Mouse (Mus musculus) hindbrain, embryonic 10.5 days (tissue): Measurements from ENCODE around the gene Map2k2. TPM values are rescaled to one million over a fixed set of nuclear protein-coding genes. Genes with fewer than 3 reads are reported as not detected.
"Not testable (repeated sequence)": the region's sequence is repeated elsewhere in the genome, so short reads cannot be mapped to it uniquely, and the experiment has no call there.

Experiments used
- DNase-seq: peaks from one replicate; pipeline ENCODE4 v3.0.0-alpha.2; 2017; ENCODE audit warnings: low spot score
- H3K27ac ChIP-seq: fragments of 300-500 bp; sonication (generic); 2 replicates; pipeline ENCODE4 v1.5.1; 2016; ENCODE audit warnings: mild to moderate bottlenecking, moderate library complexity
- H3K27me3 ChIP-seq: fragments of 300-500 bp; sonication (generic); 2 replicates; pipeline ENCODE4 v1.6.1; 2016; ENCODE audit warnings: mild to moderate bottlenecking; ENCODE audit not compliant: poor library complexity, insufficient read depth, severe bottlenecking
- H3K36me3 ChIP-seq: fragments of 300-500 bp; sonication (generic); 2 replicates; pipeline ENCODE4 v1.6.1; 2016; ENCODE audit warnings: mild to moderate bottlenecking, moderate library complexity
- H3K4me1 ChIP-seq: fragments of 300-500 bp; sonication (generic); replicated peaks from 2 replicates; pipeline ENCODE4 v1.6.1; 2016; ENCODE audit warnings: mild to moderate bottlenecking
- H3K4me3 ChIP-seq: fragments of 300-500 bp; sonication (generic); 2 replicates; pipeline ENCODE4 v1.5.1; 2016; ENCODE audit warnings: mild to moderate bottlenecking, moderate library complexity
- H3K9me3 ChIP-seq: fragments of 300-500 bp; sonication (generic); 2 replicates; pipeline ENCODE4 v1.6.1; 2016; ENCODE audit warnings: mild to moderate bottlenecking, moderate library complexity
- WGBS: fragments of 180-500 bp; shearing (Covaris S2); methylation state at CpG from one replicate; pipeline ENCODE4 v1.1.7; 2016; 5-methylcytosine and 5-hydroxymethylcytosine counted together
- polyA plus RNA-seq: library from polyadenylated mRNA; unstranded; fragments of >200 nt; fragmentation: Nextera tagmentation; extraction: Ambion mirVana; gene quantifications from 2 replicates; pipeline ENCODE4 v1.2.1, GENCODE M21; 2016

The Map2k2 gene
- polyA plus RNA-seq: 218 and 261 TPM in 2 replicates

DNA sequence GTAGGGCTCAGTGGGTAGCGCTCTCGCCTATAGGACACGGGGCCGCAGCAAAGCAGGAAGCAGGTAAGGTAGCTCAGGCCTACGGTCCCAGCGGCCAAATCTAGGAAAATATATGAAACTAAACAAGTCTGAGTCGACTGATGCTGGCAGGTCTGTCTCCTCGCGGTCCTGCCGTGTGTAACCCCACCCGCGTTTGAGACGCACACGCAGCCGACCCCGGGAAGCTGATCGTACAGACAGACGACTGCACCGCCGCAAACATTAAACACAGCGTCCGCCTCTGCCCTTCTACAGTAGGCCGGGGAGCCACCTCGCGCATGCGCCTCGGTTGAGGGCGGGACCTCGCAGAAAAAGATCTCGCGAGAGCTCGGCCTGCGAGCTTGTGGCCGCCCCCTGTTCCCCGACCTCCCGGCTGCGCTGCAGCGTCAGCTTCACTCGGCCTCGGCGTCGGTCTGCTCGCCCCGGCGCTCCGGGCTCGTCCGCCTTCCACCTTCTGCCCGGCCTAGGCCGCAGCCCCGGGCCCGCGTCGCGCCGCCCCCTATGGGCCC, at the start of gene Map2k2:
TSS of gene Map2k2 (plus strand) at position 351 of the 548 bp plus-strand sequence.
- WGBS: under 1% methylated on average over 56 of the region's 56 CpGs
- H3K27ac ChIP-seq: peak within 1 kb of the TSS; percentile 97
- peaks cover 22% of the 10 kb centered on the region for H3K4me1 ChIP-seq
- H3K36me3 ChIP-seq: peaks cover 36% of the 10 kb centered on the region
- peak within 1 kb of the TSS; percentile 73 for H3K4me3 ChIP-seq
- peak; percentile 97 for DNase-seq
- H3K27me3 ChIP-seq: no peaks in the 10 kb centered on the region
- no peaks in the 10 kb centered on the region for H3K9me3 ChIP-seq

- H3K4me3 ChIP-seq: no peak overlapping the region
- H3K27me3 ChIP-seq: no peaks in the 10 kb centered on the region
- WGBS: 93% methylated on average over 23 of the region's 23 CpGs
Measured at GRCm38 (mm10) chr10:81057406-81058130, 48.1 kb upstream of the Map2k2 start.

GRCm38 (mm10) chr10:81058896-81059295, 46.8 kb upstream of the Map2k2 start:
- Histone ChIP-seq H3K27me3 (no peaks in the 10 kb centered on the region), H3K9me3 (no peaks in the 10 kb centered on the region), H3K4me1 (peaks cover 43% of the 10 kb centered on the region), H3K27ac (no peak overlapping the region), H3K36me3 (peaks cover 34% of the 10 kb centered on the region), H3K4me3 (peak overlapping the region; percentile 71)
- no peak for DNase-seq
- WGBS: 93% methylated on average over 6 of the region's 6 CpGs

More at GRCm38 (mm10) chr10:81057406-81058130, 48.1 kb upstream of the Map2k2 start:
- no peak for DNase-seq
- H3K9me3 ChIP-seq: no peaks in the 10 kb centered on the region
- peaks cover 46% of the 10 kb centered on the region for H3K36me3 ChIP-seq
- H3K4me1 ChIP-seq: peaks cover 43% of the 10 kb centered on the region
- H3K27ac ChIP-seq: no peak overlapping the region

DNA sequence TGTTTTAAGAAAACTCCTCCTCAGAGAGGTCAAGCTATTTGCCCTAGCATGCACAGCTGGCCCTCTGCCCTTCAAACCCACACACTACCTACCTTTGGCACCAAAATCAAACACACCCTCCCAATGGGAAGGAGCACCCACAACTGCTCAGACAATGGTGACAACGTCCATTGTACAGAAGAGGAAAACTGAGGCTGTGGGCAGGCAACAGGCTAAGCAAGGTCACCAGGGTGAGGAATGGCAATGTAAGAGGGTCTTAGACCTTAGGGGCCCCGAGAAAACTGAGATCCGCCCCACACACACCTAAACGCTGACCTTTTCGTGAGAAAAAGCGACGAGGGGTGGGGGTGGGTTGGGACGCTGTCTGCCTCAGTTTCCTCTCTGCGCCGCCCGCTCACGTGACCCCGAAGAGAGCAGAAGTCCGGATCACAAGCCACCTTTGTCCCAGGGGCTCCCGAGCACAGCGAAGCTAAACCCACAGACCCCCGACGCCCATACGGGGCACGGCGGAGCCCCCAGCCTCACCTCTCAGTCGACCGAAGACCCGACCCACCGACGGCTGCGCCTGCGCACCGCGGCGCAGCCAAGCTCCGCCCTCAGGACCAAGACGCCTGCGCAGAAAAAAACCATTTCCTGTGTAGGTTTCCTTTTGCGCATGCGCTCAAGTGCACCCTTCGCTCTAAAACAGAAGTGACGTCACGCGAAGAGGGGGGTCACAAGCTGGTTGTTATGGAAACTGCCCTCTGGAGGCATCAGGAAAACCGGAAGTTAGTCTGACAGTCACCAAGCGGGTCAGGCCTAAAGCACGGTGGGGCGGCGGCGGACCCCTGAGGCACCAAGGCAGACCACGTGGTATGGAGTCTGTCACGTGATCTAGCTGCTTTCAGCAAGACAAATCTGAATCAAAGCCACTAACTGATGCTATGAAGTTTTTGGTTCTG, 45.8 kb upstream of the Map2k2 start, which contains the start of gene Sgta:
TSS of gene Sgta (minus strand) at position 579 of the 941 bp plus-strand sequence.
- Histone ChIP-seq H3K27ac (peak within 1 kb of the TSS; percentile 87), H3K4me1 (peaks cover 41% of the 10 kb centered on the region), H3K9me3 (no peaks in the 10 kb centered on the region), H3K4me3 (peak within 1 kb of the TSS; percentile 71), H3K36me3 (peaks cover 24% of the 10 kb centered on the region), H3K27me3 (no peaks in the 10 kb centered on the region)
- DNase-seq: peak; percentile 99
- under 1% methylated on average over 48 of the region's 48 CpGs for WGBS

DNA sequence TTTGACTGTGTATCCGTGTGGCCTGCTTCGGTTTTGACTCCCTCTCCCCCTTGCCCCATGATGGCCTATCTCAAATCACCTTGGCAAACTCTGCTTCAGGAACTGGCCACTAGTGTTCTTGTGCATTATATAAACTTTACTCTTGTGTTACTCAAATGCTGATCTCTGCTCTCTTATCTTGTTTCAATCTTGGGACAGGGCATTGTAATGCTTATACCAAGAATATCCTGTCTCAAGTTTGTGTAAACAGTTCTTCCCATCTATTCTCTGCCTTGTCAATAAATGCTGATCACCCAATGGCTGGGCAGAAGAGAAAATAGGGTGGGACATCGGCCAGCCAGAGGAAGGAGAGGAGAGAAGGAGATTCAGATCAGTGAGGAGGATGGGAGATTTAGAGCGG, 43.0 kb upstream of the Map2k2 start:
- H3K4me3 ChIP-seq: no peak overlapping the region
- H3K4me1 ChIP-seq: peaks cover 21% of the 10 kb centered on the region
- no peak for DNase-seq
- H3K36me3 ChIP-seq: 0 out of 2 replicates have a peak, but pooled peaks cover 6% of the 10 kb centered on the region
- no peaks in the 10 kb centered on the region for H3K9me3 ChIP-seq
- H3K27me3 ChIP-seq: no peaks in the 10 kb centered on the region
- H3K27ac ChIP-seq: no peak overlapping the region
- WGBS: 68% methylated on average over 4 of the region's 4 CpGs

- not testable (repeated sequence) for DNase-seq, H3K27ac ChIP-seq, H3K9me3 ChIP-seq, H3K27me3 ChIP-seq, H3K4me3 ChIP-seq, H3K36me3 ChIP-seq
- WGBS: 87% methylated on average over 8 of the region's 8 CpGs
- peaks cover 13% of the 10 kb centered on the region for H3K4me1 ChIP-seq
Measured at GRCm38 (mm10) chr10:81064519-81064918, 41.2 kb upstream of the Map2k2 start.

GRCm38 (mm10) chr10:81068706-81069105, 37.0 kb upstream of the Map2k2 start:
- H3K27ac ChIP-seq: peak overlapping the region; percentile 86; the same call in 1 of the 2 replicates
- 74% methylated on average over 5 of the region's 5 CpGs for WGBS
- H3K4me3 ChIP-seq: peak overlapping the region; percentile 75
- peaks cover 22% of the 10 kb centered on the region for H3K36me3 ChIP-seq
- H3K4me1 ChIP-seq: peaks cover 32% of the 10 kb centered on the region
- H3K9me3 ChIP-seq: no peaks in the 10 kb centered on the region
- DNase-seq: no peak
- H3K27me3 ChIP-seq: no peaks in the 10 kb centered on the region

DNA sequence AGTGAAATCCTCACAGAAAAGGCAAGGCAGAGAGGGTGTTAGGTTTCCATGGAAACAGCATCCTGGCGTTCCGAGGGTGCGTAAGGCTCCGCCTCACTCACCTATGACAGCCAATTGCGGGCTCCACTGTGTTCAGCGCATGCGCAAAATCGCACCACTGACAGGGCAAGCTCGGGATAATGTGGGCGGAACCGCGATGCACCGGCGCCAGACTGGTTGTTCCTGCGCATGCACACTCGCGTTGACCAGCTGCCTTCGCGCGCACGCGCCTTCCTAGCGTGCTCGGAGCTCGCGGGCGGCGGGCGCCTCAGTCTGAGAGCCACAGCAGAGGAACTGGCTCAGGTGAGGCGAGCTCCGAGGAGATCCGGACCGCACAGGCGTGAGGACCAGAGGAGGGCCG, 35.9 kb upstream of the Map2k2 start, which contains the start of gene Thop1:
TSS of gene Thop1 (plus strand) at position 200 of the 400 bp plus-strand sequence.
- Histone ChIP-seq H3K4me3 (peak within 1 kb of the TSS; percentile 75), H3K27ac (peak within 1 kb of the TSS; percentile 86), H3K4me1 (peaks cover 32% of the 10 kb centered on the region), H3K36me3 (peaks cover 34% of the 10 kb centered on the region), H3K9me3 (no peaks in the 10 kb centered on the region), H3K27me3 (no peaks in the 10 kb centered on the region)
- WGBS: under 1% methylated on average over 35 of the region's 35 CpGs
- DNase-seq: peak; percentile 100

DNA sequence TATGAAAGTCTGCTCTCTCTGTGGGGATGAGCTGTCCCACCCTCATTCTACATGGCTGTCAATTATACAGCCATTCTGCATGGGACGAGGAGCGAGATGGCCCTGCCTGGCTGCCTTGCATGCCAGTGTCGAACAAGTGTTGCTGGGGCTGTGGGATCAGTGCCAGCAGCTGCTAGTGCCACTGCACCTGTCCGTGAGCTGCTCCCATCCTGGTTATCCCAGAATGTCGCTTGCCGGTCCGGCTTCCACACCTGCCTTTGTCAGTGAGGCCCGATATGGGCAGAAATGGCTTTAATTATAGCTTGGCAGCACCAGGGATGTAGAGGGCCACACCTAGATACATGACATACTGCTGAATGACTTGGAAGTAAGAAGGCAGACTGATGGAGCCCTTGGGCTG, 33.4 kb upstream of the Map2k2 start:
- Histone ChIP-seq H3K4me1 (peaks cover 32% of the 10 kb centered on the region), H3K27ac (no peak overlapping the region), H3K9me3 (no peaks in the 10 kb centered on the region), H3K27me3 (no peaks in the 10 kb centered on the region), H3K36me3 (peaks cover 58% of the 10 kb centered on the region), H3K4me3 (no peak overlapping the region)
- WGBS: 94% methylated on average over 8 of the region's 8 CpGs
- no peak for DNase-seq

GRCm38 (mm10) chr10:81073464-81073863, 32.3 kb upstream of the Map2k2 start:
- Histone ChIP-seq H3K36me3 (peaks cover 70% of the 10 kb centered on the region), H3K27ac (no peak overlapping the region), H3K9me3 (no peaks in the 10 kb centered on the region), H3K4me3 (no peak overlapping the region; the same call in 1 of the 2 replicates), H3K27me3 (no peaks in the 10 kb centered on the region), H3K4me1 (peaks cover 32% of the 10 kb centered on the region)
- 68% methylated on average over 7 of the region's 7 CpGs for WGBS
- no peak for DNase-seq

DNA sequence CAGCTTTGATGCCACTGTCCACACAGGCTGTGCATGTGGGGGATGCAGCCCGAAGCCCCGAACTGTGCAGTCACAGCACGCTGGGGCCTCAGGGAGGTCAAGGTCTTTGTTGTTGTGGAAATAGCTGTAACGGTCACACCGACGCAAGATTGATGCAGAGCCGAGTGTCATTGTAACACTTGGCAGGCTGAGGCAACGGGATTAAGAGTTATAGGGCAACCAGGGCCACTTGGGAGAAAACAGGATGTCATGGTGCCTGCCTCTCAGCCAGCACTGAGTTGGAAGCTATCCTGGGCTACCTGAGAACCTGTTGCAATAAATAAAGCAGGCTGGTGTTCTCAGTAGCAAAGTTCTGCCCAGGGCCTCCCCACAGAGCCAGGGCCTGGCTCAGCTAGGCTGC, 30.0 kb upstream of the Map2k2 start:
- H3K4me3 ChIP-seq: no peak overlapping the region
- peaks cover 93% of the 10 kb centered on the region for H3K36me3 ChIP-seq
- DNase-seq: no peak
- H3K27ac ChIP-seq: no peak overlapping the region
- H3K27me3 ChIP-seq: no peaks in the 10 kb centered on the region
- H3K9me3 ChIP-seq: no peaks in the 10 kb centered on the region
- H3K4me1 ChIP-seq: peaks cover 13% of the 10 kb centered on the region
- 83% methylated on average over 8 of the region's 8 CpGs for WGBS

DNA sequence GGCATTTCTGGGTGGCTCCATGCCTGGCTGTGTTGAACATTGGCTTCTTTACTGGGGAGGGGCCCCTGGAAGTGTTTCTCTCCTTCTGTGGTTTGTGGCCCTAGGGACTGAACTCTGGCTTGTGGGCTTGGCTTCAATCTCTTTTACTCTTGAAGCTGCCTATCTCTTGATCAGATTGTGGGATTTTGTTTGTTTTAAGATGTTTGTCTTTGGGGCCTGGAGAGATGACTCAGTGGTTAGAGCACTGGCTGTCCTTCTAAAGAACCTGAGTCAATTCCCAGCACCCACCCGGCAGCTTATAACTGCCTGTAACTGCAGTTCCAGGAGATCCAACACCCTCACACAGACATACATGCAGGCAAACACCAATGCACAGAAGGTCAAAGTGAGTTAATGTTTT, 29.4 kb upstream of the Map2k2 start:
- H3K36me3 ChIP-seq: peaks cover 99% of the 10 kb centered on the region
- no peaks in the 10 kb centered on the region for H3K27me3 ChIP-seq
- WGBS: 88% methylated on average over 1 of the region's 1 CpGs

More for the DNA sequence above, 29.4 kb upstream of the Map2k2 start:
- Histone ChIP-seq H3K9me3 (no peaks in the 10 kb centered on the region), H3K27ac (no peak overlapping the region), H3K4me3 (no peak overlapping the region), H3K4me1 (peaks cover 7% of the 10 kb centered on the region)
- no peak for DNase-seq
